Mouse (Mus musculus): Measurements from ENCODE around the gene Nkx1-2.

Gene Nkx1-2

DNA sequence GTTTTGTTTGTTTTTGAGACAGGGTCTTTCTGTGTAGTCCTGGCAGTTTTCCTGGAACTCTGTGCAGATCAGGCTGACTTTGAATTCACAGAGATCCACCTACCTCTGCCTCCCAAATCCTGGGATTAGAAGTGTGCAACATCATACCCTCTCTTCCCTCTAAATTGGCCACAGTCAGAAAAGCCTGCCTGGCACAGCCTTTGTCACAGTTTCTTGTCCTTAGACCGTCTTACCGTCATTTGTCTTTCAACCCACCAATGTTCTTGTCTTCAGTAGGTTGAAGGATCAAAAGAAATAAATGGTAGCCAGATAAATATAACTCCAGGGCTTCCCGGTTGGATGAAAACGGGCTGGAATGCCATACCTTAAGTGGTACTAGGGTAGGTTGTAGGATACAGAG is 5.3 kb upstream of the Nkx1-2 start:
- no peak for DNase-seq (ENCODE audit: low spot score)

DNA sequence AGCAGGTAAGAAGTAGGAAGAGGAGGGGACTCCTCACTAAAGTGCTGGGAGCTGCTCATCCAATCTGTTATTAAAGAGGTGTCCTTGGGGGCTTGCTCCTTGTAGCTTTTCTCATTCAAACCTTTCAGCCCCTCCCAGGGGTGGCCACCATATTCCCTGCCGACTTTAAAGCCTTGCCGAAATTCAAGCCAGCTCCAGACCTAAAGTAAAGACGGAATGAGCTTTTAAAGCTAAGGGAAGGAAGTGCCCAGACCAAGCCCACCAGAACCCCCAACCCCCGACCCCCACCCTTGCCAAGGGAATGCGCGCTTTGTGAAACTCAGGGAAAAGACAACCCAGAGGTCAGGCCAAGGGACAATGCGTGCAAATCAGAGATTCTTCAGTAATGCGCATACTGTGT is 1.5 kb upstream of the Nkx1-2 start:
- DNase-seq (ENCODE audit: low spot score): no peak

DNA sequence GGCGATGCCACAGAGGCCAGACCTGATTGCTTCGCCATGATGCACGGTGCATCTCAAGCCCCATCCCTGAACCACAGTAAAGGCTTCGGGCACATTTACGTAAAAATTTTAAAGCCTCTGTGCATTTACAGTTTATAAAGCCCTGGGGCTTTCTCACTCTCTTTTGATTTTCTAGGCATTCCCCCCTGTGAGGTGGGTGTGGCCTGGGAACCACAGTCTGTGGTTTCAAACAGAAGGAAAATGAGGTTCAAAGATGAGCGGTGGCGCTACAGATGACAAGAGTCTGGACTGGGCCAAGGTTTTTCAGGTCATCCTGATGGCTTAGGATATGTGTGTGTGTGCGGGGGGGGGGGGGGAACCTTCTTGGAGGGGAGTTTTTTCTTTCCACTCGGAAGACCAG is 589 bp upstream of the Nkx1-2 start:
- DNase-seq (ENCODE audit: low spot score): no peak

DNA sequence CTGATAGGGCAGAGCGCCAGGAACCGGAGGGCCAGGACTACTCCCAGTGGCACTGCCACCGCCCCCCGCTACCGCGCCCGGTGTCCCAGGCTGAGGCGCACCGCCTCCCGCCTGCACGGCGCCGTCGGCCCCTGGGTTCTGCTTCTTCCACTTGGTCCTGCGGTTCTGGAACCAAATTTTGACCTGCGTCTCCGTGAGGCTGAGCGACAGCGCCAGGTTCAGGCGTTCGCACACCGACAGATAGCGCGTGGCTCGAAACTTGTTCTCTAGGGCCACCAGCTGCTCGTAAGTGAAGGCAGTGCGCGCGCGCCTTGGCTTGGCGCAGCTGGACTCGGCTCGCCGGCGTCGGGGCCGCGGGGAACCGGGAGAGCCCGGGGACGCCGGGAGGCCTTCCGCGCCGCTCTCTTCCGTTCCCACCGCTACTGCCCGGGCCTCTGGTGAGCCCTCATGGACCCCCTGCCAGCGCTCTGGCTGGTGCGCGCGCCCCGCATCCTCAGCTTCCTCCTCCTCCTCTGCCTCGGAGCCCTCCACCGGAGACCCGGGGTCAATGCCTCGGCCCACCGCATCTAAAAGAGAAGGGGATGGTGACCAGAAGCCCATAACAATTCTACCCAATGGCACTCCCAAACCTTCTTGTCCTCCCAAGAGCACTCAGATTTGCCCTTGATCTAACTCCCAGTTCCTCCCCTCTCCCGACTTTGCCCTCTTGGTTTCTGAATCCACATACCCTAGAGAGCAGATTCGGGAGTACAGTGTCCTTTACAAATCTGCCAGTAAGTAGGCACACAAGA is 2.0 kb downstream of the Nkx1-2 start:
- no peak for DNase-seq (ENCODE audit: low spot score)

DNA sequence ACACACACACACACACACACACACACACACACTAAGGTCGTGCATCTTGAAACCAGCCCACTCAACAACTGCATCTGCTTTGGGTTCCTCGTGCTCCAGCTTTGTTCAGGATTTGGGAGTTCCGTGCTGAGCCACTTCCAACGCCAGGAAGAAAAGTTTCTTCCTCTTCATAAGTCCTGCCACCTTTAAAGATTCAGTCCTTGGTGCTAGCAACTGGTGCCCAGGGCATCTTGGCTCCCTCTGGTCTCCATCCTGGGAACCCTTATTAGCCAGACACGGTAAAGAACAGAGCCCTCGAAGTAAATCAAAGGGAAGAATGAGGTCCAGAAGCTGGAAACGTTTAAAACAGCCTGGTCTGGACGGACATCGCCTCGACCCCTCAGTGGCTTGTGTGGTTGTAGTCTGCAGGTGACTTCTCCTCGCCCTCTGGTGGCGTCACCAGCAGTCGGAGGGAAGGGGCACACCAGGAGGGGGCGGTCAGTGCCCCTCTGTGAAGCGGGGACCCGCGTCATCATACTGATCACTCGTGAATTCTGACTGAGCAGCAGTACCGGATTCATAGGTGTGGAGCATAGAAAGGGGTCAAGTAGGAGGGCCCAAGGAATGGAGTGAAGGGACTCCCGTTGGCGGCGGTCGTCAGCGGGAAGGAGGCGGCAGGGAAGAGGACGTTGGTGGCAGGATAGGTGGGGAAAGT is 2.7 kb downstream of the Nkx1-2 start:
- DNase-seq (ENCODE audit: low spot score): no peak

DNA sequence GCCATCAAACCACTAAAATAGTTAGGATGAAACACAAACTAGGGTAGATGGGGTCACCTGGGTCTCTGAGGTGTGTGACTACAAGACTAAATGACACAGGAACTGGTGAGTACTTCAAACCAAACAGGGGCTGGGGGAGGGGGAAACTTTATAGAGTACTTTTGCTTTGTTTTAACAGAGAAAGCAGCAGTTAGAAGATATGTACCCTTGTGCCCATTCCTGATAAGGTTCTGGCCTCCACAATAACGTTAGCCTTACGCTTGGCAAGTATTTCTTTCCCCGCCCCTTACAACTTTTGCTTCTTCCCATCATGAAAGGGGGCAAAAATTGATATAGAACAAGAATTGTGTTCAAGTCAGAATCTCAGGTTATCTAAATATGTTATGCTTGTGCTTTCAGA is 3.6 kb downstream of the Nkx1-2 start:
- DNase-seq (ENCODE audit: low spot score): peak; percentile 37

DNA sequence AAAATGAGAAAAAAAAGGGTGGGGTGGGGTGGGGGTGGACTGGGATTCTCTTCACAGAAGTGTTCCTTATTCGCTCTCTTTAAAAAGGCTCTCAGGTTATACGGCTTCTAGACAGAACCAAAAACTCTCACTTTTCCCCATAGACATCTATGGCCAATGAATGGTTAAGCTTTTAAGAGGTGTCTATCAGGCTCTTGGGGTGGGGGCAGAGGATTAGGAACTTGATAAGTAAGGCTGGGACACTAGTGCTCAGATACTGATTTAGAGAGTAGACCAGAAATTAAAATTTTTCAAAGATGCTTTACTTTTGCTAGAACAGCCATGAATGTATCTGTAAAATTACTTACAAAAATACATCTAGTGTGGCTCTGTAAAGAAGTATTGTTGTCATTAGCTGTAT is 5.1 kb downstream of the Nkx1-2 start:
- no peak for DNase-seq (ENCODE audit: low spot score)

DNA sequence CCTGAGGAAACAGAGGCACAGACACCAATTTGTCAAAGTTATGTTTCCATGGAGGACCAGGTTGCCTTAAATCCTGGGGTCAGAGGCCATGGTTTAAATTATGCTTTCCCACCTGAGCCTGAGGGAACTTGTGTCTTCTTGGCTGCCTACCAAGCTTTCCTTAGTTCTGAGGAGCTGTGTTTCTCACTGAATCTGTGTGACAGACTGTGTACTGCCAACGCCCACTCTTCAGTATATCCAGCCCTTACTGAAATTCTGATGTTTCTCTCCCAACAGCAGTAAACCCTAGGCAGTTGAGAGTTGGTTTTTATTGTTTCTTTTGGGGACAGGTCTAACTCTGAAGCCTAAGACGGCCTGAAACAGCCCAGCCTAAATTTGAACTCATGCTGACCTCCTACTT is 5.7 kb downstream of the Nkx1-2 start:
- no peak for DNase-seq (ENCODE audit: low spot score)

DNA sequence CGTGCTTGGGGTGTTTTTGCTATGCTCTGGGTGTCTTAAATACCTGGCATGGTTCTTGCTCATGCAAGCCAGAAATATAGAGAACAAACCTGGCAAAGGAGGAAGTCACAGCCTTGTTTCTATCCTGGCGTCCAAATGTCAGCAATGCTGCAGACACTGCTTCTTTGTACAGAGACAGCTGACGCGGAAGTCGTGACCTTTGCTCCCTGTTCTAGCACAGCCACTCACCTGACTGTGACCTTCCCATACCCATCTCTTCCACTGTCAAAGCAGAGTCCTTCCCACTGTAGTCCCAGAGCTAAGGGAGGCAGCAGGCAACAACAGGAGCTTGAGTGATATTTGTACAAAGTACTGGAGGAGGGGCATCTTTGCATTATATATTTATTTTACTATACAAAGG is 9.8 kb downstream of the Nkx1-2 start:
- DNase-seq (ENCODE audit: low spot score): no peak

DNA sequence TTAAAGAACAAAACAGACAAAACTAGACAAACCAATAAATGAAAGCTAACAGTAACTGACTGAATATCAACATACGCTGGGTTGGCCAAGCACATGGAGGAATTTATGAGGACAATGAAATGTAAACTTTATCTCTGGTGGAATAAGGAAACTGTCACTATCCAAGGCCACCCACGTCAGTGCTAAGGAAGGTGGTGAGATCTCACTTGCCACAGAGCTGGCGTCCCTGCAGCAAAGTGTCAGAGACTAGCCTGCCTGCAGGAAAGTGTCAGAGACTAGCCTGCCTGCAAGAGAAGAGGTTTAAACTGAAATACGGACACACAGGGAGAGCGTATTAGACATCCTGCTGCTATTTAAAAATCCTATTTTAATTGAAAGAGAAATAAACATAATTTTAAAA is 12.3 kb downstream of the Nkx1-2 start:
- DNase-seq (ENCODE audit: low spot score): no peak

DNA sequence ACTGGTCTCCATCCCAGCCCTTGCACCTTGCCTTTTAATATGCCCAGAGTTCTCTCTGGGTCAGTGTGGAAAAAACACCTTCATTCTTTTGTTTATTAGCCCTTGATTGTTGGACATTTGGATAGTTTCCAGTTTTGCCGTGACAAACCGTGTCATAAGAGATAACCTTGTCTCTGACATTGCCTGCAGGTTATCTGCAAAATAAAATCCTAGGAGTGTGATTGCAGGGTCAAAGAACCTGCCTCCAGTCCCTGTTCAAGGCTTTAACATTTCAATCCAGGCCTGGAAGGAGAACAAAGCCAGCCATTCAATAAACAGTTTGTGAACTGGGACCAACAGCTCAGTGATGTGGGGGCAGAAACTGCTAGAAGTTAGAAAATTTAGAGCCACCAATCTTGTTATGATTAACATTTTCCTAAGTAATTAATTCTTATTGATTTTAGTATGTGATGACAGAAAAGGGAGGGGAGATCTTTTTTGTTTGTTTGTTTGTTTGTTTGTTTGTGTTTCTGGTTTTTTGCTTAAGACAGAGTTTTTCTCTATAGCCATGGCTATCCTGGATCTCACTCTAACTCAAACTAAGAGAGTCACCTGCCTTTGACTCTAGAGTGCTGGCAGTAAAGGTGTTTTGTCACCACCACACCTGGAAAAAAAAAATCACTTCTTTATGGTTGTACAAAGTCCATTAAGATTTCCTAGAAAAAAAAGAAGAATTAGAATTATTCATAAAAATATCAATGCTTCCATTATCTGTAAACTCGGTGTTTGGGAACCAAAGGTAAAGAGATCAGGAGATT is 13.5 kb downstream of the Nkx1-2 start:
- DNase-seq (ENCODE audit: low spot score): no peak

DNA sequence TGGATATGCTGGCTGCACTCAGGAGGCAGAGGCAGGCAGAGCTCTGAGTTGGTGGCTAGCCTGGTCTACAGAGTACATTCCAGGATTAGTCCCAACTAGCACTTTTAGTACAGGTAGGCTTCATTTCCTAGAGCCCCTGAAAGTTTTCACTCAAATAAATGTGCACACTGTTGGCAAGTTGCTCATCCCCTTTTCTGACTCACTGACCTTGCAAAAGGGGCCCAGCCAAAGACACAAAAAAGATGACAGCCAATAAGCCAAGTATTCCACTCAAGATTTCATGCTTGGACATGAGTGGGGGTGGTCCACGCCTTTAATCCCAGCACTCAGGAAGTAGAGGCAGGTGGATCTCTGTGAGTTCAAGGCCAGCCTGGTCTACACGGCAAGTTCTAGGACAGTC is 18.0 kb downstream of the Nkx1-2 start:
- DNase-seq (ENCODE audit: low spot score): no peak

DNA sequence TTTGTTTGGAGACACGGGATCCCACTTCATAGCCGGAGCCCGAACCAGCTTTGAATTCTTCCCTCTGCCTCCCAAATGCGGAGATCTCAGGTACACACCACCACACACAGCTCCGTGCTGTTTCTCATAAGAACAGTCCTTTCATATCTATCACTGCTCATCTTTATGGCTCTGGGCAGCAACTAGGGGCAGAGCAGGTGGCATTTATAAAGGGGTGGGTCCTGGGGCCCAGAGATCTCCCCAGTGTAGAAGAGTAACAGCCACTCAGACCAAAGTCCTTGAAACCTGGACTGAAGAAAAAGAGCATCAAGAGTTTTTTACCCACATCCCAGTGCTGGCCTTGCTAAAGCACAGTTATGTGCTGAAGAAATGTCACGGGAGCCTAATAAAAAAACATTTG is 18.9 kb downstream of the Nkx1-2 start:
- no peak for DNase-seq (ENCODE audit: low spot score)

DNA sequence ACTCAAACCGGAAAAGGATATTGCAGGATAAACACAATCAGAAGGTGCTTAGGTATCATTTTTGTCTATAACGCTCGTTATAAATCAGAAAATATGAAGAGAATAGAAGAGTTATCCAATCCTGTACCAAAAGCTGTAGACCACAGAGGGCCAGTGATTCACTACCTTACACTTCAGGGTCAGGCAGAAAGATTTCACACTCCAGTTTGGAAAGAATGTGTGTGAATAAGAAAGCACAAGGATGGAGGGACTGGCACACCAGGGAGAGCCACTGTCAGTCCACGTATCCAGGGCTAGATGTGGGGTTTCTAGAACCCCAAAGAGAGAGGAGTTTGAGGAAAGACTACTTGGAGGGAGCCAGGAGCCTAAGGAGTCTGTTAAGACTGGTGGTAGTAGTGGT is 22.5 kb downstream of the Nkx1-2 start:
- DNase-seq (ENCODE audit: low spot score): no peak

DNA sequence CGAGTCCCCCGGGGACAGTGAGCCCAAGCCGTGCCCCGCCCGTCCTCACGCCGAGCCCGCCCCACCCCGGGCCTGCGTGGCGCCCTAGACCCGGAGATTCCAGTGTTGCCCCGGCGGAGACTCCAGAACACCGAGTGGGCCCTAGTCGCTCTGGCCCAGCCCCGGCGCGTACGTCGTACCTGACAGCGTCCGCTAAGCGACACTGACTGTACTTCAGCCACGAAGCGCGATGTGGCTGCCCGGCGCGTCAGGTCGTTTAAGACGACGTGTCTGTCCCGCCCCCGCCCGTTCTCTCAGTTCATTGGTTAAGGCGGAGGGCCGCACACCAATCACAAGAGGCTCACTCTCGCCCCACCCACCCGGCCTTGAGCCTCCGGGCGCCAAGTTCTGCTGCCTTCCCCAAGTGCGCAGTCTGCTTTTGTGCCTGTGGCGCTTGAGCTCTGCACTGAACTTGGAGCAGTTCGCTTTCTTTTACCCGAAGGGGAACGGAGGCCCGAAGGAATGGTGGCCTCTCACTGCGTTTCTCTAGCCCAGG is 23.3 kb downstream of the Nkx1-2 start, which contains the start of gene Oat:
Gene Oat, minus strand, starts transcription at position 283 of the 535 bp plus-strand sequence.
- peak; percentile 97 for DNase-seq (ENCODE audit: low spot score)

DNA sequence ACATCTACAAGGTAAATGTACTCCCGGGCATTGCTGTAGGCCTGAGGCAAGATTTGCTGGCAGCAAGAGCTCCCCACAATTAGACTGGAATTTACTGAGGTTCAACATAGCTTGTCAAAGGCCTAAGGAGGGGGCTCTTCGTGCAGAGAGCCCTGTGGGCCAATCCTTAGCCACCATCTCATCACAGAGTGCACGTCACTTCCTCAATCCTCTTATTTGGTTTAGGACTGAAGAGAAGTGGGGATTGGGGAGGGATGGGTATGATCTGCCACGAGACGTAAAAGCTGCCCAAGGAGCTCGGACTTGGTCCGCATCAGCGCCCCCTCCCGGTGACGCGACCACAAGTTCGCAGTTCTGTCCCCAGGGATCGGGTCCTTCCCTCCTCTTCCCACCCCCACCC is 23.8 kb downstream of the Nkx1-2 start:
- peak; percentile 85 for DNase-seq (ENCODE audit: low spot score)

DNA sequence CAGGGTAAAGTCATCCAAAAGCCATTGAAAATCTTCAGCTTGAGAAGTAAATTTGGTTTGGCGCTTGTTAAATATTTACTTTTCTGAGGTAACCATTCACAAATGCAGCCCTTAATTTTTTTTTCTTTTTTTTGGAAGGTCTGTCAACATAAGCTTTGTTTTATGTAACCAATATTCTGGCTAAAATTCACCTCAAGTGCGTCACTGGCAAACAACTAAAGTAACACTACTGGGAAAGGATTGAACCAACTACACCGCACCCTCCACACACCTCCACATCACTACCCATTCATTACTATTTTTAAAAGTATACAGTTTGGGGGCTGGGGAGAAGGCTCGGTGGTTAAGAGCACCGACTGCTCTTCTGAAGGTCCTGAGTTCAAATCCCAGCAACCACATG is 24.8 kb downstream of the Nkx1-2 start:
- no peak for DNase-seq (ENCODE audit: low spot score)

DNA sequence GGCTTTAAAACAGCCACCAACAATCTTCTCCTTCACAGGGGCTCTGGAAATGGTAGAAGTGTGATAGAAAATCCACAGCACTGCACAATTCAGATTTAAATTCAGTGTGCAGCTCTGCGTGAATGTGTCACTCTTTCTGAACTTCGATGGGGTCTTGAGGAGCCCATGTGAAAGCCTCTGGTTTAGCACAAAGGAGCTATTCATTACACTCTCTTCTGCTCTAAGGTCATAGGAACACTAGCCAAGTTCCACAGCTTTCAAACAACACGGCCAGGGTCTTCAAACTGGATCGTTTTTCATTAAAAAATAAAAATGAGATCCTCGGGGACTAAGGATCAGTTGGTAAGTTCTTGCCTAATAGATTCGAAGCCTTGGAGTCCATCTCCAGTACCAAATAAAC is 26.2 kb downstream of the Nkx1-2 start:
- DNase-seq (ENCODE audit: low spot score): no peak

DNA sequence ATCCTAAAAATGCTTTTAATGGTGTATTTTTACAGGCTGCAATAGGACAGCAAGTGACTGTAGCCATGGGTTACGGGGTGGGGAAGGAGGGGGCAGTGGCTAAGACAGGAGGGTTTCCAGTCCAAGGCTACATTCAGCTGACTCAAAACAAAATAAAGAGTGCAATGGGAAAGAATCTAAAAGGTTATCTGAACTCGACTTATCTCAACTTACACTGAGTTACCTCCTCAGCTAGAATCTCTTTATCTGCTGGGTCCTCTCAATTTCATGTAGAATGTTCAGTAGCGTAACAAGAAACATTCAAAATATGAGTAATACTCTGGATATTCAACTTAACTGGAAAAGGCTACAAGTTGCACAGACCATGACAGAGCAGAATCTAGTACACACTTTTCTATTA is 26.7 kb downstream of the Nkx1-2 start:
- no peak for DNase-seq (ENCODE audit: low spot score)

DNA sequence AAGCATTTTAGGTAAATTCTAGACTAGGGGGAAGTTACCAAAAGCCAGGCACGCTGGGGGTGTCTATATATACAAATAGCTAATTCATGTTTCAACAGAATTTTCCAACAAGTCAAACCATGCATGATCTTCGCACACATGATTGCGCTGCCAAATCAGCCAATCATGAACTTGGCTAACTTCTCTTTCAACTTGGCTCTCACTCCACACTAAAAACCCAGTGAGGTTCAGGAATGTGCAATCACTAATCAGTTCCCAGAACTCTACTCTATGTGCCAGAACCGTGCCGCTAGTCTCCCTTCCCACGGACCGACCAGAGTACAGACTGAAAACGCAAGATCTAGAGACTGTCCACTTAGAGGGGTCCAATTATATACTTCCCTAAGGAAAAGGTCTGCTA is 28.0 kb downstream of the Nkx1-2 start:
- DNase-seq (ENCODE audit: low spot score): no peak

DNA sequence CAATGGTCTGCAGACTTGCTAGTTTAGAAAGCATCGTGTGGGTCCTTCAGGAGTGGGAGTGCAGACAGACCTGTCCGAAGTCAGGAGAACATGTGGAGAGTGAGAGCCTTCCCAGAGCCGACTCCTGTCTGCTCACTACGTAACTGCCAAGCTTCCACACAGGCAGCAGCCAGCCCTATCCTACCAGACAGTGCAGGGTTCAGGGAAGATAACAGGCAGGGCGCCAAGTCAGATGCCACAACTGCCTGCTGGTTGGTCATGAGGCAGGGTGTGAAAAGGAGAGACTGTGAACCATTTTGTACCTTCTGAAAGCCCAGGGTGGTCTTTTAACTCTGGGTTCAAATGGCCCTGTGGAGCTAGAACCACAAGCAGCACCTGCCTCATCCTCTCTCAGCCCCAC is 29.4 kb downstream of the Nkx1-2 start:
- DNase-seq (ENCODE audit: low spot score): peak; percentile 59

DNA sequence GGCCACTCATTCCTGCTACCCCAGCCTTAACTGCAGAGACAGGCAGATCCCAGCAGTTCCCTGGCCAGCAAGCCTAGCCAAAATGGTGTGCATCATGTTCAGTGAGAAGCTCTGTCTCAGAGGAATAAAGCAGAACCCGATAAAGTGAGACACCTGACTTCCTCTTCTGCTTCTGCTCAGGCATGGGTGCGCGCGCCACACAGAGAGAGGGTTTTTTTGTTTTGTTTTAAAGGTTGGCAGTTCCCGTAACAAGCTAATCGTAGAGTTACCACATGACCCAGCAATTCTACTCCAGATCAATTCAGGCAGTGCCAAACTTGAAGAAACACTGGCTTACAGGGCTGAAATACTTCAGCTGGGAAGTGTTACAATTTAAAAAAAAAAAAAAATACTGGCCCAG is 30.6 kb downstream of the Nkx1-2 start:
- no peak for DNase-seq (ENCODE audit: low spot score)

DNA sequence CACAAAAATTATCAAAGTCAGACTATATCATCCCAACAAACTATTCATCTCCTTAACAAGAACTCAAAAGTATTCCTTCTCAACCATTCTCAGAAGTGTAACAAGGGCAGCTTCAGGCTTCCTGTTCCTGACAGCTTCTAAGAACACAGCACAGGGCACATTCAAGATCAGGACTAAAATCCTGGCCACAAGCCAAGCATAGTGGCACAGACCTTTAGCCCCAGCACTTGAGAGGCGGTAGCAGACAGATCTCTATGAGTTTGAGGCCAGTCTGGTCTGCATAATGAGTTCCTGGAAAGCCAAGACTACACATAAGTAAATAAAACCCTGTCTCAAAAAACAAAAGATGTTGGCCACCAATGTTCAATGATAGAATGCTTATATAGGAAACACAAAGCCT is 33.6 kb downstream of the Nkx1-2 start:
- DNase-seq (ENCODE audit: low spot score): no peak
